ENCODE assay signal across 14 mouse cellular contexts in genomic region chr4:97662841-97663240, GRCm38 (mm10).
DNase-seq lines count a peak whose midpoint lies in the region; ATAC-seq and TF ChIP-seq lines count a peak whose summit lies in the region.
"Had no signal": no experiment of that assay in that cellular context is flagged by ENCODE, and none has a peak within 500 bp of the region (broad histone marks: within the 10 kb centered on the region; RNA-seq: fewer than 3 reads in every experiment).

No protein-coding gene starts in this region.

- H3K9me3 ChIP-seq in liver, postnatal 0 days (ENCODE audit: low read length): no peaks in the 10 kb centered on the region
- H3K9me3 ChIP-seq: forebrain, embryonic 12.5 days; heart, embryonic 13.5 days; limb, embryonic 12.5 days; neural tube, embryonic 12.5 days; stomach, embryonic 15.5 days had no signal

- no peaks in the 10 kb centered on the region for H3K27me3 ChIP-seq in liver, postnatal 0 days (ENCODE audit: insufficient read depth, low read length)
- H3K27me3 ChIP-seq: forebrain, embryonic 12.5 days; heart, embryonic 13.5 days; limb, embryonic 12.5 days; neural tube, embryonic 12.5 days; stomach, embryonic 15.5 days had no signal

- H3K27ac ChIP-seq in liver, postnatal 0 days (ENCODE audit: low read depth): no peak overlapping the region
- H3K27ac ChIP-seq: forebrain, embryonic 12.5 days; heart, embryonic 13.5 days; limb, embryonic 12.5 days; neural tube, embryonic 12.5 days; stomach, embryonic 15.5 days had no signal

- H3K9ac ChIP-seq in liver, postnatal 0 days (replicated peaks): no peak overlapping the region
- H3K9ac ChIP-seq: forebrain, embryonic 12.5 days; heart, embryonic 13.5 days; limb, embryonic 12.5 days; neural tube, embryonic 12.5 days; stomach, embryonic 15.5 days had no signal

- peak; percentile 38 for DNase-seq in adrenal gland, postnatal 14 days
- no peak for DNase-seq in adrenal gland, adult 8-10 months
- DNase-seq in kidney, adult 11 months: peak; percentile 9
- DNase-seq in kidney, adult 9 months: no peak
- peak; percentile 4 for DNase-seq in adipocyte (ENCODE audit: low spot score)
- peak; percentile 36 for DNase-seq in liver, postnatal 0 days
- no peak for DNase-seq in cerebellum, postnatal 14 days
- DNase-seq in ovary, adult 18-20 months (ENCODE audit: low spot score): no peak

- ATAC-seq in liver, postnatal 0 days: no peak
- ATAC-seq: activated CD4-positive, CD25-positive, alpha-beta regulatory T cell, adult 4 months had no signal

- no peak for TF ChIP-seq EP300 in liver, postnatal 0 days (IDR thresholded peaks at IDR 0.05; ENCODE audit: low read depth)

- H3K36me3 ChIP-seq in liver, postnatal 0 days (replicated peaks; ENCODE audit: insufficient read depth, low read length): no peaks in the 10 kb centered on the region
- H3K36me3 ChIP-seq: forebrain, embryonic 12.5 days; heart, embryonic 13.5 days; limb, embryonic 12.5 days; neural tube, embryonic 12.5 days; stomach, embryonic 15.5 days had no signal

- no peak overlapping the region for H3K4me2 ChIP-seq in liver, postnatal 0 days (ENCODE audit: low read depth, low read length)
- H3K4me2 ChIP-seq: forebrain, embryonic 12.5 days; heart, embryonic 13.5 days; limb, embryonic 12.5 days; neural tube, embryonic 12.5 days; stomach, embryonic 15.5 days had no signal

- H3K4me1 ChIP-seq in liver, postnatal 0 days (ENCODE audit: insufficient read depth): no peaks in the 10 kb centered on the region
- H3K4me1 ChIP-seq: stomach, embryonic 15.5 days had no signal

- no peak overlapping the region for H3K4me3 ChIP-seq in liver, postnatal 0 days (ENCODE audit: low read depth, low read length)
- H3K4me3 ChIP-seq: forebrain, embryonic 12.5 days; heart, embryonic 13.5 days; limb, embryonic 12.5 days; neural tube, embryonic 12.5 days; stomach, embryonic 15.5 days had no signal

- 55% methylated on average over 11 of the region's 11 CpGs for WGBS in liver, postnatal 0 days (ENCODE audit: insufficient replicate concordance)

- no peak for TF ChIP-seq CTCF in liver, postnatal 0 days (IDR thresholded peaks at IDR 0.05; ENCODE audit: low read depth)

Comparison
In these comparisons a context has a peak if more than half of its experiments do, and no peak if none do; other contexts are left out.
1. DNase-seq: peak in adrenal gland, postnatal 14 days (single experiment), kidney, adult 11 months (single experiment), adipocyte (single experiment) and liver, postnatal 0 days (single experiment); none in adrenal gland, adult 8-10 months (single experiment), kidney, adult 9 months (single experiment), cerebellum, postnatal 14 days (0 of 2) and ovary, adult 18-20 months (single experiment).